Mouse (Mus musculus): ENCODE measurements around the gene Ctsk. TPM values are rescaled to one million over a fixed set of nuclear protein-coding genes. Genes with fewer than 3 reads are reported as not detected.
"Not testable (repeated sequence)": the region's sequence is repeated elsewhere in the genome, so short reads cannot be mapped to it uniquely, and the experiment has no call there.

The Ctsk gene
- polyA plus RNA-seq, 1 experiment from 2014 or later, result 10.8 TPM

DNA sequence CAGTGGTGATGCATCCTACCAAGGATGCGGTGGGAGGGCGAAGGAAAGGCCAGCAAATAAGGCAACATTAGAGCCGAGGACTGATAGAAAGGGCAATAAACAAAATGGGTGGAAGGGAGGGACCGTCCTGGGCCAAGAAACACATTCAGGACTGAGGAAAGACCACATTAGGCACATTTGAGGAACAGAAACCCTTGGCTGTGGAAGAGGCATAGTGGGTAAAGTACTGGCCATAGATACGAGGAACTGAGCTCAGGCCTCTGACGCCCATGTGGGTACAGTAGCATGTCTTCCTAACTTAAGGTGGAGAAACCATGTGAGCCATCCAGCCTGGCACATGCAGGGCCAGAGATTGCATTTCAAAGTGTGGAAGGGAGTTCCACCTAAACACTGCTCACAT is 30.8 kb downstream of the Ctsk start:
- no peak for ATAC-seq
- no peak overlapping the region for H3K4me2 ChIP-seq (ENCODE audit: low read length)
- H3K9me3 ChIP-seq (replicated peaks; ENCODE audit: control insufficient read depth, low read length, poor library complexity, severe bottlenecking), result no peaks in the 10 kb centered on the region
- no peaks in the 10 kb centered on the region for H3K36me3 ChIP-seq (ENCODE audit: control insufficient read depth, insufficient read depth, low read length)
- H3K4me3 ChIP-seq (ENCODE audit: low read depth, low read length), result no peak overlapping the region
- H3K27me3 ChIP-seq (ENCODE audit: control insufficient read depth, insufficient read depth, low read depth, low read length), result no peaks in the 10 kb centered on the region
- H3K4me1 ChIP-seq (ENCODE audit: control insufficient read depth, insufficient read depth, low read length), result no peaks in the 10 kb centered on the region
- H3K27ac ChIP-seq (ENCODE audit: low read length), result no peak overlapping the region
- WGBS, result 90% methylated on average over 6 of the region's 6 CpGs
- H3K9ac ChIP-seq (ENCODE audit: low read depth, low read length), result no peak overlapping the region

DNA sequence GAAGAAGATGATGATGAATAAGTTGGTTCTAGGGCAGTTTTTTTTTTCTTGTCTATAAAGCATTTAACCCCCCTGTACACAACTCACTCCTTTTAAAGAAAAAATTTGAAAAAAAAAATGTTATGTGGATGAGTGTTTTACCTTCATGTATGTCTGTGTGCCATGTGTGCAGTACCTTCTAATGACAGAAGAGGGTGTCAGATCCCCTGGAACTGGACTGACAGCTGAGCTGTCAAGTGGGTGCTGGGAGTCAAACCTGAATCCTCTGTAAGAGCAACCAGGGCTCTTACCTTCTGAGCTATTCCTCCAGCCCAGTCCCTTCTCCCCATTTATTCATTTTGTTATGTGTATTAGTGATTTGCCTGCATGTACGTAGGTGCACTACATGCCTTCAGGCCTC is 32.0 kb downstream of the Ctsk start:
- Histone ChIP-seq H3K27me3 (ENCODE audit: control insufficient read depth, insufficient read depth, low read depth, low read length) (no peaks in the 10 kb centered on the region), H3K9me3 (replicated peaks; ENCODE audit: control insufficient read depth, low read length, poor library complexity, severe bottlenecking) (no peaks in the 10 kb centered on the region), H3K4me2 (ENCODE audit: low read length) (no peak overlapping the region), H3K36me3 (ENCODE audit: control insufficient read depth, insufficient read depth, low read length) (no peaks in the 10 kb centered on the region), H3K4me1 (ENCODE audit: control insufficient read depth, insufficient read depth, low read length) (no peaks in the 10 kb centered on the region), H3K4me3 (ENCODE audit: low read depth, low read length) (no peak overlapping the region), H3K27ac (ENCODE audit: low read length) (no peak overlapping the region), H3K9ac (ENCODE audit: low read depth, low read length) (no peak overlapping the region)
- 94% methylated on average over 1 of the region's 1 CpGs for WGBS
- no peak for ATAC-seq

DNA sequence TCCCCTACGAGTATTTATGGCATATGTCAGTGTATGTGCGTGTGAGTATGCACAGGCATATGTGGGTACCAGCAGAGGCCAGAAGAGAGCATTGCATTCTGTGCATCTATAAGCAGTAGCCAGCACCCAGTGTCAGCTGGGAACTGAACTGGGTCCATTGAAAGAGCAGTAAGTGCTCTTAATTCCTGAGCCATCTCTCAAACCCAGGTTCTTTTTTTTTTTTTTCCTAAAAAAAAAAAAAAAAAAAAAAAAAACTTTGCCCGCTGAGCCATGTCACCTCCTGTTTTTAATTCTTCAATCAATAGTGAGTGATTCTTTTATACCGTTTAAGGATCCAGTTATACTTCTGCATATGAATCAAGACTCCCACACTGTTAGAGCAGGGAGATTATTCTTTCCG is 34.3 kb downstream of the Ctsk start:
- Histone ChIP-seq H3K4me3 (ENCODE audit: low read depth, low read length) (no peak overlapping the region), H3K9ac (ENCODE audit: low read depth, low read length) (no peak overlapping the region), H3K4me2 (ENCODE audit: low read length) (no peak overlapping the region), H3K36me3 (ENCODE audit: control insufficient read depth, insufficient read depth, low read length) (no peaks in the 10 kb centered on the region), H3K9me3 (replicated peaks; ENCODE audit: control insufficient read depth, low read length, poor library complexity, severe bottlenecking) (no peaks in the 10 kb centered on the region), H3K4me1 (ENCODE audit: control insufficient read depth, insufficient read depth, low read length) (no peaks in the 10 kb centered on the region), H3K27me3 (ENCODE audit: control insufficient read depth, insufficient read depth, low read depth, low read length) (no peaks in the 10 kb centered on the region), H3K27ac (ENCODE audit: low read length) (no peak overlapping the region)
- no peak for ATAC-seq
- WGBS, result 90% methylated on average over 5 of the region's 5 CpGs

DNA sequence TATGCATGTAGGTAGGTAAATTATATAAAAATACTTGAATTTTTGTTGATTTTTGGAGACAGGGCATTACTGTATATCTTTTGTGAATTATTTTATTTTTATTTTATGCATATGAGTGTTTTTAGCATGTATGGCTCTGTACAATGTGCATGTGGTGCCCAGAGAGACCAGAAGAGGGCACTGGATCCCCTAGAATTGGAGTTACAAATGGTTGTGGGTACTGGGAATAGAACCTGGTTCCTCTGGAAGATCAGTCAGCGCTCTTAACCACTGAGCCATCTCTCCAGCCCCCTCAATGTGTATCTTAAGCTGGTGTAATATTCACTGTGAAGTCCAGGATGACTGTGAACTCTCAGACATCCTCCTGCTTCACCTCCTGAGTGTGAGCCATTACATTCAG is 35.9 kb downstream of the Ctsk start:
- ATAC-seq, result no peak
- no peak overlapping the region for H3K9ac ChIP-seq (ENCODE audit: low read depth, low read length)
- H3K27me3 ChIP-seq (ENCODE audit: control insufficient read depth, insufficient read depth, low read depth, low read length), result no peaks in the 10 kb centered on the region
- H3K4me3 ChIP-seq (ENCODE audit: low read depth, low read length), result no peak overlapping the region
- H3K9me3 ChIP-seq (replicated peaks; ENCODE audit: control insufficient read depth, low read length, poor library complexity, severe bottlenecking), result no peaks in the 10 kb centered on the region
- no peaks in the 10 kb centered on the region for H3K4me1 ChIP-seq (ENCODE audit: control insufficient read depth, insufficient read depth, low read length)
- H3K27ac ChIP-seq (ENCODE audit: low read length), result no peak overlapping the region
- WGBS, result 95% methylated on average over 1 of the region's 1 CpGs
- H3K4me2 ChIP-seq (ENCODE audit: low read length), result no peak overlapping the region
- H3K36me3 ChIP-seq (ENCODE audit: control insufficient read depth, insufficient read depth, low read length), result no peaks in the 10 kb centered on the region

DNA sequence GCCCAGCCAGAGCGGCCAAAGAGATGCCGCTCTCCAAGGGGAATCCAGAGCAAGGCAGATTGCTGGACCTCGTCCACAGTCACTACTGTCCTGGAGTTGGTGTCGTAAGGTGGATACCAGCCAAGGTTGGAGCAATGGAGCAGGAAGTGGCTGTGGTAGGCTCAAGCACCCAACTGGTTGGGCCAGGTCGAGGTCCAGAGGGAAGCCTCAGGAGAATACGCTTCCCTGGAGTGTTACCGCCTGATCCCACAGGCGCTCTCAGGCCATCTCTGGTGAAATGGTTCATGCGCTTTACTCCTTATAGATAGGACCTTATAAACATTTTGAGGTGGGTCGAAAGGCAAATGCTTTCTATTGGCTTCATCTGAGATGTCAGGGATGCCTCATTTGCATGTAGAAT is 39.9 kb downstream of the Ctsk start:
- Histone ChIP-seq H3K4me3 (ENCODE audit: low read depth, low read length) (no peak overlapping the region), H3K4me2 (ENCODE audit: low read length) (no peak overlapping the region), H3K9ac (ENCODE audit: low read depth, low read length) (no peak overlapping the region), H3K9me3 (replicated peaks; ENCODE audit: control insufficient read depth, low read length, poor library complexity, severe bottlenecking) (no peaks in the 10 kb centered on the region), H3K27ac (ENCODE audit: low read length) (no peak overlapping the region), H3K36me3 (ENCODE audit: control insufficient read depth, insufficient read depth, low read length) (no peaks in the 10 kb centered on the region), H3K27me3 (ENCODE audit: control insufficient read depth, insufficient read depth, low read depth, low read length) (no peaks in the 10 kb centered on the region), H3K4me1 (ENCODE audit: control insufficient read depth, insufficient read depth, low read length) (no peaks in the 10 kb centered on the region)
- ATAC-seq, result no peak
- WGBS, result 91% methylated on average over 10 of the region's 10 CpGs

DNA sequence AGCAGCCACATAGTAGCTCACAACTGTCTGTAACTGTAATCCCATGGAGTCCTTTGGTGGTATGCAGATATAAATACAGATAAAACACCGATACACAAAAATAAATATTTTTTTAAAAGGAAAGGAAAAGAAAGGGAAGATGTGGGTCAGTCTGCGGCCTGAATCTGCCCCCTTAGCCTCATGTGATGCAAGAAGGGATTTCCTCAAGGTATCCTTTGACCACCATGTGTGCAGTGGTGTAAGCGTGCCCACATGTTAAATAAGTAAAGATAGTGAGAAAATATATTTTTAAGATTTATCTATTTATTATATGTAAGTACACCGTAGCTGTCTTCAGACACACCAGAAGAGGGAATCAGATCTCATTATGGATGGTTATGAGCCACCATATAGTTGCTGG is 40.8 kb downstream of the Ctsk start:
- Histone ChIP-seq H3K27ac (ENCODE audit: low read length) (no peak overlapping the region), H3K4me1 (ENCODE audit: control insufficient read depth, insufficient read depth, low read length) (no peaks in the 10 kb centered on the region), H3K4me2 (ENCODE audit: low read length) (no peak overlapping the region), H3K9me3 (replicated peaks; ENCODE audit: control insufficient read depth, low read length, poor library complexity, severe bottlenecking) (no peaks in the 10 kb centered on the region), H3K9ac (ENCODE audit: low read depth, low read length) (no peak overlapping the region), H3K27me3 (ENCODE audit: control insufficient read depth, insufficient read depth, low read depth, low read length) (no peaks in the 10 kb centered on the region), H3K4me3 (ENCODE audit: low read depth, low read length) (no peak overlapping the region), H3K36me3 (ENCODE audit: control insufficient read depth, insufficient read depth, low read length) (no peaks in the 10 kb centered on the region)
- 93% methylated on average over 4 of the region's 4 CpGs for WGBS
- no peak for ATAC-seq

DNA sequence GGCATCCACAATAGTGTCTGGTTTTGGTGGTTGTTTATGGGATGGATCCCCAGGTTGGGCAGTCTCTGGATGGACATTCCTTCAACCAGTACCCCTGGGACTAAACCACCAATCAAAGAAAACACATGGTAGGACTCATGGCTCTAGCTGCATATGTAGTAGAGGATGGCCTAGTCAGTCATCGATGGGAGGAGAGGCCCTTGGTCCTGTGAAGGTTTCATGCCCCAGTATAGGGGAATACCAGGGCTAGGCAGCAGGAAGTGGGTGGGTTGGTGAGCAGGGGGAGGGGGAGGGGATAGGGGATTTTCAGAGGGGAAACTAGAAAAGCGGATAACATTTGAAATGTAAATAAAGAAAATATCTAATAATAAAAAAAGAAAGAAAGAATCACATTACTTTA is 42.1 kb downstream of the Ctsk start:
- ATAC-seq, result not testable (repeated sequence)
- WGBS, result 89% methylated on average over 2 of the region's 2 CpGs

DNA sequence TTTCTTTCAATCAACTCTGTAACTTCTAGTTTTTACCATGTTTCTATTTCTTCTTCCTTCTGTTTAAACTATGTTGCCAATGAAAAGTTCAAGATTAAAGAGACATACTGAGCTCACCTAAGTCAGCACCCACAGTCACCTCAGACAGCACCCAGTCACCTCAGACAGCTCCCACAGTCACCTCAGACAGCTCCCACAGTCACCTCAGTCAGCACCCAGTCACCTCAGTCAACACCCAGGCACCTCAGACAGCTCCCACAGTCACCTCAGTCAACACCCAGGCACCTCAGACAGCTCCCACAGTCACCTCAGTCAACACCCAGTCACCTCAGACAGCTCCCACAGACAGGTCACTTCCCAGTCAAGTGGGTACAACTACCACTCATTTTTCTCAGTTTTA is 43.1 kb downstream of the Ctsk start:
- ATAC-seq, result no peak
- Histone ChIP-seq H3K27ac (ENCODE audit: low read length) (no peak overlapping the region), H3K4me1 (ENCODE audit: control insufficient read depth, insufficient read depth, low read length) (no peaks in the 10 kb centered on the region), H3K9me3 (replicated peaks; ENCODE audit: control insufficient read depth, low read length, poor library complexity, severe bottlenecking) (no peaks in the 10 kb centered on the region), H3K36me3 (ENCODE audit: control insufficient read depth, insufficient read depth, low read length) (no peaks in the 10 kb centered on the region), H3K4me3 (ENCODE audit: low read depth, low read length) (no peak overlapping the region), H3K9ac (ENCODE audit: low read depth, low read length) (no peak overlapping the region), H3K27me3 (ENCODE audit: control insufficient read depth, insufficient read depth, low read depth, low read length) (no peaks in the 10 kb centered on the region), H3K4me2 (ENCODE audit: low read length) (no peak overlapping the region)

More for the DNA sequence above, 42.1 kb downstream of the Ctsk start:
- not testable (repeated sequence) for H3K9ac ChIP-seq (ENCODE audit: low read depth, low read length); H3K27me3 ChIP-seq (ENCODE audit: control insufficient read depth, insufficient read depth, low read depth, low read length); H3K4me1 ChIP-seq (ENCODE audit: control insufficient read depth, insufficient read depth, low read length); H3K4me2 ChIP-seq (ENCODE audit: low read length); H3K36me3 ChIP-seq (ENCODE audit: control insufficient read depth, insufficient read depth, low read length); H3K27ac ChIP-seq (ENCODE audit: low read length); H3K9me3 ChIP-seq (replicated peaks; ENCODE audit: control insufficient read depth, low read length, poor library complexity, severe bottlenecking); H3K4me3 ChIP-seq (ENCODE audit: low read depth, low read length)

DNA sequence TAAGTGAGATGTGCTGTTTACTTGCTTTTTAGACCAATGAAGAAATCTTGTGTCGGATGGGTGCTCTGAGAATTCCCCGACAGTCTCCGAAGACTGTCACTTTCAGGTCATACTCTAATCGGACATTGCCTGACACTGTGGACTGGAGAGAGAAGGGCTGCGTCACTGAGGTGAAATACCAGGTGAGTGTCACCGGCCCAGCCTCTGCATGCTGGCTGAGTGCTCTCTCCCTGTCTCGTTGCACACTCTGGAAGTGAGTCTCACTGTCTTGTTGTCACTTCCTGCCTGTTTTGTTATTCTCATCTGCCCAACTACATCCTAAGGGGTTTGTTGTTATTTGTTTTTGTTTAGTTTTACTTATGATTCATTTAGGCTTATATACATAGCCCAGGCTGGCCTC is 43.9 kb downstream of the Ctsk start:
- Histone ChIP-seq H3K9ac (ENCODE audit: low read depth, low read length) (no peak overlapping the region), H3K27ac (ENCODE audit: low read length) (no peak overlapping the region), H3K9me3 (replicated peaks; ENCODE audit: control insufficient read depth, low read length, poor library complexity, severe bottlenecking) (no peaks in the 10 kb centered on the region), H3K4me1 (ENCODE audit: control insufficient read depth, insufficient read depth, low read length) (no peaks in the 10 kb centered on the region), H3K27me3 (ENCODE audit: control insufficient read depth, insufficient read depth, low read depth, low read length) (no peaks in the 10 kb centered on the region), H3K4me3 (ENCODE audit: low read depth, low read length) (no peak overlapping the region), H3K36me3 (ENCODE audit: control insufficient read depth, insufficient read depth, low read length) (no peaks in the 10 kb centered on the region), H3K4me2 (ENCODE audit: low read length) (no peak overlapping the region)
- no peak for ATAC-seq
- 79% methylated on average over 7 of the region's 7 CpGs for WGBS

DNA sequence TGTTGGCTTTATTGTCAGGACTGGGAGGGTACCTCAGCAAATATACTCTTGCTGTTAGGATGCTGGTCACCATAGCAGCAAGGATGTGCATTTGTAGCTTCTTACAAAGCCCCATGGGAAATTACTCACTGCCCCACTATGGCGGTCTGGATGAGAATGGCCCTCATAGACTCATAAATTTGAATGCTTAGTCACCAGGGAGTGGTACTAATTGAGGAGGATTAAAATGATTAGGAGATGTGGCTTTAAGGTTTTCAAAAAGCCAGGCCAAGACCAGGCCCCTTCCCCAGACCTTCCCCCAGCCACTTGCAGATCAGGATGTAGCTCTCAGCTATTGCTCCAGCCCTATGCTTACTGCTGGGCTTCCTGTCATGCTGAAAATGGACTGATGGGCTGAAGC is 51.1 kb downstream of the Ctsk start:
- Histone ChIP-seq H3K4me2 (ENCODE audit: low read length) (no peak overlapping the region), H3K9ac (ENCODE audit: low read depth, low read length) (no peak overlapping the region), H3K4me1 (ENCODE audit: control insufficient read depth, insufficient read depth, low read length) (no peaks in the 10 kb centered on the region), H3K27me3 (ENCODE audit: control insufficient read depth, insufficient read depth, low read depth, low read length) (no peaks in the 10 kb centered on the region), H3K9me3 (replicated peaks; ENCODE audit: control insufficient read depth, low read length, poor library complexity, severe bottlenecking) (no peaks in the 10 kb centered on the region), H3K27ac (ENCODE audit: low read length) (no peak overlapping the region), H3K4me3 (ENCODE audit: low read depth, low read length) (no peak overlapping the region), H3K36me3 (ENCODE audit: control insufficient read depth, insufficient read depth, low read length) (no peaks in the 10 kb centered on the region)
- 33% methylated on average over 1 of the region's 1 CpGs for WGBS
- ATAC-seq, result no peak

Measured in midbrain, embryonic 16.5 days (tissue).